Mouse (Mus musculus) heart, postnatal 10 days (tissue): ENCODE results near the gene Aco2. TPM values are rescaled to one million over a fixed set of nuclear protein-coding genes. Genes with fewer than 3 reads are reported as not detected.

ENCODE experiments used
- total RNA-seq, 2 experiments: library from RNA; stranded (reverse); gene quantifications; 2 replicates each; pipeline ENCODE4 v1.2.3; 2021

The Aco2 gene
- total RNA-seq, 2 experiments from 2014 or later, result 1,895 to 1,910 TPM

Other genes with a start within 250 kb of the Aco2 start
- 10 to 100 TPM; 13.4 to 13.6 TPM for gene L3mbtl2, start 208.4 kb upstream of the Aco2 start, total RNA-seq
- gene Chadl, start 175.0 kb upstream of the Aco2 start, total RNA-seq, result 1 to 10 TPM; 1.2 to 1.8 TPM
- 10 to 100 TPM; 83.1 to 91.3 TPM for gene Zc3h7b, start 127.3 kb upstream of the Aco2 start, total RNA-seq
- 10 to 100 TPM; 41.5 to 43.3 TPM for gene Rangap1, start 126.8 kb upstream of the Aco2 start, total RNA-seq
- gene Tef, start 69.9 kb upstream of the Aco2 start, total RNA-seq, result 10 to 100 TPM; 51.7 to 74.0 TPM
- gene Tob2, start 13.5 kb upstream of the Aco2 start, total RNA-seq, result 10 to 100 TPM; 56.5 to 78.6 TPM
- gene Phf5a, start 398 bp upstream of the Aco2 start, total RNA-seq, result 10 to 100 TPM; 51.7 to 56.0 TPM
- gene Polr3h, start 53.9 kb downstream of the Aco2 start, total RNA-seq, result 10 to 100 TPM in 1 of 2 experiments, 1 to 10 TPM in 1; 9.7 to 10.0 TPM
- gene Csdc2, start 64.5 kb downstream of the Aco2 start, total RNA-seq, result 10 to 100 TPM in 1 of 2 experiments, 1 to 10 TPM in 1; 7.8 to 19.8 TPM
- 10 to 100 TPM; 22.0 to 31.4 TPM for gene Pmm1, start 88.6 kb downstream of the Aco2 start, total RNA-seq
- gene 1700029P11Rik, start 108.2 kb downstream of the Aco2 start, total RNA-seq, result not detected
- 10 to 100 TPM; 22.6 to 29.3 TPM for gene Xrcc6, start 115.5 kb downstream of the Aco2 start, total RNA-seq
- gene Desi1, start 161.6 kb downstream of the Aco2 start, total RNA-seq, result 10 to 100 TPM; 24.6 to 26.7 TPM
- gene Snu13, start 175.3 kb downstream of the Aco2 start, total RNA-seq, result 10 to 100 TPM; 55.3 to 57.3 TPM
- gene 4930407I10Rik, start 186.8 kb downstream of the Aco2 start, total RNA-seq, result not detected
- gene Mei1, start 197.7 kb downstream of the Aco2 start, total RNA-seq, result not detected